Mouse (Mus musculus) heart, postnatal 10 days (tissue): Measurements from ENCODE around the gene Rnf225. TPM values are rescaled to one million over a fixed set of nuclear protein-coding genes. Genes with fewer than 3 reads are reported as not detected.
A peak's percentile ranks its signal among the peaks of the same experiment; 100 is the strongest.
"Not testable (repeated sequence)": the region's sequence is repeated elsewhere in the genome, so short reads cannot be mapped to it uniquely, and the experiment has no call there.

Source experiments
- DNase-seq, 2 experiments: peaks; one replicate each; pipeline ENCODE4 v3.0.0; 2021
- intact Hi-C: fragments of 180-260 bp; cut with DNase I; formaldehyde crosslinking; loops from one replicate; pipeline ENCODE4 v1.15.1; 2025
- total RNA-seq, 2 experiments: library from RNA; stranded (reverse); gene quantifications; 2 replicates each; pipeline ENCODE4 v1.2.3; 2021

The Rnf225 gene
- under 1 TPM; 0.36 to 0.37 TPM for total RNA-seq

- DNase-seq, result no peak
- intact Hi-C loops, result no loop called here
Measured at GRCm38 (mm10) chr7:12927191-12927680, at the start of gene Rnf225. TSS of gene Rnf225 (plus strand) at chr7:12927416.

GRCm38 (mm10) chr7:12880036-12880435, 47.2 kb upstream of the Rnf225 start:
- intact Hi-C loops, result loop anchor here (2.0 to 10.0 kb wide), 3 partner anchors 45 to 395 kb away; partner anchors contain the start of genes Lig1, Zfp110, Zscan18 and Zswim9
- no peak for DNase-seq

- intact Hi-C loops, result loop anchor here (2.0 to 10.0 kb wide), 3 partner anchors 46 to 394 kb away; partner anchors contain the start of genes Lig1, Zfp110, Zscan18 and Zswim9
- DNase-seq, result not testable (repeated sequence)
Measured at GRCm38 (mm10) chr7:12880497-12880896, 46.7 kb upstream of the Rnf225 start.

- intact Hi-C loops, result loop anchor here (2.0 to 10.0 kb wide), 3 partner anchors 46 to 394 kb away; partner anchors contain the start of genes Lig1, Zfp110, Zscan18 and Zswim9
- peak; percentile 96 to 97 for DNase-seq
Measured at GRCm38 (mm10) chr7:12880911-12881660, 46.1 kb upstream of the Rnf225 start, which contains the start of gene Zfp128. TSS of gene Zfp128 (plus strand) at chr7:12881177.

- no peak for DNase-seq
- intact Hi-C loops, result loop anchor here (10.0 kb wide), 1 partner anchor 388 kb away; the partner anchor contains the start of genes Lig1 and Zswim9
Measured at GRCm38 (mm10) chr7:12886563-12887266, 40.5 kb upstream of the Rnf225 start.

GRCm38 (mm10) chr7:12887585-12887984, 39.6 kb upstream of the Rnf225 start:
- DNase-seq, result no peak
- intact Hi-C loops, result loop anchor here (10.0 kb wide), 1 partner anchor 387 kb away; the partner anchor contains the start of genes Lig1 and Zswim9

GRCm38 (mm10) chr7:12890928-12891327, 36.3 kb upstream of the Rnf225 start:
- intact Hi-C loops, result loop anchor here (10.0 kb wide), 1 partner anchor 416 kb away; the partner anchor contains the start of gene Zfp606

GRCm38 (mm10) chr7:12891334-12891733, 35.9 kb upstream of the Rnf225 start:
- intact Hi-C loops, result loop anchor here (10.0 kb wide), 1 partner anchor 417 kb away; the partner anchor contains the start of gene Zfp606

More at GRCm38 (mm10) chr7:12890928-12891327, 36.3 kb upstream of the Rnf225 start:
- no peak for DNase-seq

GRCm38 (mm10) chr7:12897655-12898410, 29.4 kb upstream of the Rnf225 start, which contains the start of gene Zscan22:
TSS of gene Zscan22 (plus strand) at chr7:12897815.
- DNase-seq, result peak; percentile 96
- intact Hi-C loops, result loop anchor here (2.0 to 10.0 kb wide), 2 partner anchors 15 to 423 kb away; partner anchors contain the start of gene Zfp606

More at GRCm38 (mm10) chr7:12891334-12891733, 35.9 kb upstream of the Rnf225 start:
- DNase-seq, result no peak

GRCm38 (mm10) chr7:12901517-12901916, 25.7 kb upstream of the Rnf225 start:
- intact Hi-C loops, result no loop called here
- no peak for DNase-seq

GRCm38 (mm10) chr7:12903623-12904022, 23.6 kb upstream of the Rnf225 start:
- no peak for DNase-seq
- intact Hi-C loops, result no loop called here

- DNase-seq, result no peak
- intact Hi-C loops, result no loop called here
Measured at GRCm38 (mm10) chr7:12905146-12905545, 22.1 kb upstream of the Rnf225 start.

GRCm38 (mm10) chr7:12909498-12909962, 17.7 kb upstream of the Rnf225 start:
- intact Hi-C loops, result no loop called here

GRCm38 (mm10) chr7:12910181-12910668, 17.0 kb upstream of the Rnf225 start:
- intact Hi-C loops, result loop anchor here (1.0 kb wide), 1 partner anchor 99 kb away; no protein-coding TSS in a partner anchor
- DNase-seq, result peak; percentile 69 to 77

More at GRCm38 (mm10) chr7:12909498-12909962, 17.7 kb upstream of the Rnf225 start:
- DNase-seq, result peak; percentile 78 to 87

GRCm38 (mm10) chr7:12913556-12913955, 13.7 kb upstream of the Rnf225 start:
- peak in 1 of 2 experiments; percentile 35 for DNase-seq
- intact Hi-C loops, result loop anchor here (1.0 kb wide), 1 partner anchor 133 kb away; no protein-coding TSS in a partner anchor

- intact Hi-C loops, result loop anchor here (5.0 kb wide), 2 partner anchors 42 to 117 kb away; partner anchors contain the start of gene Ube2m
- not testable (repeated sequence) for DNase-seq
Measured at GRCm38 (mm10) chr7:12920495-12920894, 6.7 kb upstream of the Rnf225 start.

GRCm38 (mm10) chr7:12921318-12921704, 5.9 kb upstream of the Rnf225 start:
- DNase-seq, result no peak
- intact Hi-C loops, result loop anchor here (5.0 kb wide), 2 partner anchors 41 to 116 kb away; partner anchors contain the start of gene Ube2m

- DNase-seq, result peak; percentile 99
- intact Hi-C loops, result loop anchor here (2.0 to 5.0 kb wide), 3 partner anchors 27 to 115 kb away; partner anchors contain the start of gene Ube2m
Measured at GRCm38 (mm10) chr7:12921705-12922465, 5.3 kb upstream of the Rnf225 start, which contains the start of gene Rps5. TSS of gene Rps5 (plus strand) at chr7:12922290.
